Mouse (Mus musculus) left cerebral cortex, postnatal 14 days (tissue): ENCODE data around the gene Naa80. TPM values are rescaled to one million over a fixed set of nuclear protein-coding genes. Genes with fewer than 3 reads are reported as not detected.
"Not testable (repeated sequence)": the region's sequence is repeated elsewhere in the genome, so short reads cannot be mapped to it uniquely, and the experiment has no call there.

ENCODE experiments used
- DNase-seq, 2 experiments: peaks; one replicate each; pipeline ENCODE4 v3.0.0; 2021 to 2022; ENCODE audit warnings: low spot score in 2 of 2, mixed read lengths in 1 of 2
- intact Hi-C: fragments of 180-260 bp; cut with DNase I; formaldehyde crosslinking; loops from one replicate; pipeline ENCODE4 v1.15.1; 2025
- total RNA-seq, 2 experiments: library from RNA; stranded (reverse); gene quantifications; 2 replicates each; pipeline ENCODE4 v1.2.3; 2021

Naa80 gene
- total RNA-seq, 2 experiments from 2014 or later = 8.7 TPM

- no peak for DNase-seq
- intact Hi-C loops = no loop called here
Observed at GRCm38 (mm10) chr9:107549297-107550074, 29.2 kb upstream of the Naa80 start.

- intact Hi-C loops = no loop called here
- no peak for DNase-seq
Observed at GRCm38 (mm10) chr9:107550491-107551116, 28.1 kb upstream of the Naa80 start.

- no peak for DNase-seq
- intact Hi-C loops = no loop called here
Observed at GRCm38 (mm10) chr9:107551117-107551889, 27.4 kb upstream of the Naa80 start, which contains the start of gene Rassf1. Gene Rassf1 (plus strand): TSS chr9:107551555.

GRCm38 (mm10) chr9:107551890-107552355 lies 26.8 kb upstream of the Naa80 start:
- intact Hi-C loops = no loop called here
- DNase-seq = no peak

- intact Hi-C loops = no loop called here
- DNase-seq = no peak
Observed at GRCm38 (mm10) chr9:107552690-107553393, 25.8 kb upstream of the Naa80 start.

- intact Hi-C loops = no loop called here
- no peak for DNase-seq
Observed at GRCm38 (mm10) chr9:107553541-107554318, 25.0 kb upstream of the Naa80 start.

- intact Hi-C loops = no loop called here
- DNase-seq = peak; percentile 96 to 97
Observed at GRCm38 (mm10) chr9:107554319-107554825, 24.3 kb upstream of the Naa80 start.

- intact Hi-C loops = no loop called here
- DNase-seq = no peak
Observed at GRCm38 (mm10) chr9:107555031-107555457, 23.6 kb upstream of the Naa80 start.

GRCm38 (mm10) chr9:107555701-107556100 lies 23.0 kb upstream of the Naa80 start:
- DNase-seq = no peak
- intact Hi-C loops = no loop called here

GRCm38 (mm10) chr9:107556346-107556745 lies 22.3 kb upstream of the Naa80 start:
- no peak for DNase-seq
- intact Hi-C loops = no loop called here

- DNase-seq = peak; percentile 96 to 97
- intact Hi-C loops = no loop called here
Observed at GRCm38 (mm10) chr9:107563029-107563581, 15.6 kb upstream of the Naa80 start, which contains the start of gene Tusc2. Gene Tusc2 (plus strand): TSS chr9:107563255.

GRCm38 (mm10) chr9:107565556-107565955 lies 13.1 kb upstream of the Naa80 start:
- intact Hi-C loops, DNase-seq: not testable (repeated sequence)

GRCm38 (mm10) chr9:107566041-107566709 lies 12.5 kb upstream of the Naa80 start:
- DNase-seq = peak; percentile 76 to 81
- intact Hi-C loops = no loop called here

GRCm38 (mm10) chr9:107566855-107567254 lies 11.8 kb upstream of the Naa80 start:
- intact Hi-C loops = no loop called here
- no peak for DNase-seq

- intact Hi-C loops = no loop called here
- DNase-seq = no peak
Observed at GRCm38 (mm10) chr9:107567702-107568319, 10.9 kb upstream of the Naa80 start, which contains the start of gene Hyal2. Gene Hyal2 (plus strand): TSS chr9:107567945.

- intact Hi-C loops = no loop called here
- peak; percentile 81 to 82 for DNase-seq
Observed at GRCm38 (mm10) chr9:107568331-107569261, 10.1 kb upstream of the Naa80 start.
